Mouse (Mus musculus): ENCODE data around the gene Fut9.

DNA sequence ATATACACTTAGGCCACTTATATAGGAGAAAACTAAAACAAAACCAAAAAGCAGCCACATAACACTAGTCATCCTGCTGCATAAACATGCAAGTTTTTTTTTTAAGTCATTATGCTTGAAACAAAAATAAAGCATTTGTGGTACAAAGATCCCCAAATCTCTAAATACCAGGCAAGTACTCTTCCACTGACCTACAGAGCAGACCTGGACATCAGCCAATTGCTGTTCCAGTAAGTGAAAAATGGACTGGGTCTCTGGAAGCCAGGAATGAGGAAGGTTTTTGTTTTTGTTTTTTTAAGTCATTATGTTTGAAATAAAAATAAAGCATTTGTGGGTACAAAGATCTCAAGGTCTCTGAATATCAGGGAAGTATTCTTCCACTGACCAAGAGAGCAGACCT, 37.0 kb downstream of the Fut9 start:
- TF ChIP-seq CTCF (IDR thresholded peaks at IDR 0.05; ENCODE audit: low read depth, low read length), result no peak
- no peak for TF ChIP-seq EP300 (IDR thresholded peaks at IDR 0.05; ENCODE audit: insufficient read depth, low read depth, low read length)
- no peak for TF ChIP-seq POLR2A (IDR thresholded peaks at IDR 0.05; ENCODE audit: insufficient read depth, low read length)

Data from ES-Bruce4 (cell line).